Mouse (Mus musculus): ENCODE measurements at regions not wholly inside any gene's neighbourhood (a gene's known extent, or its start where the extent isn't known, plus 50 kb on each side); places are given as distances from the start of the nearest gene placed in this dataset.
A peak's percentile ranks its signal among the peaks of the same experiment; 100 is the strongest.

DNA sequence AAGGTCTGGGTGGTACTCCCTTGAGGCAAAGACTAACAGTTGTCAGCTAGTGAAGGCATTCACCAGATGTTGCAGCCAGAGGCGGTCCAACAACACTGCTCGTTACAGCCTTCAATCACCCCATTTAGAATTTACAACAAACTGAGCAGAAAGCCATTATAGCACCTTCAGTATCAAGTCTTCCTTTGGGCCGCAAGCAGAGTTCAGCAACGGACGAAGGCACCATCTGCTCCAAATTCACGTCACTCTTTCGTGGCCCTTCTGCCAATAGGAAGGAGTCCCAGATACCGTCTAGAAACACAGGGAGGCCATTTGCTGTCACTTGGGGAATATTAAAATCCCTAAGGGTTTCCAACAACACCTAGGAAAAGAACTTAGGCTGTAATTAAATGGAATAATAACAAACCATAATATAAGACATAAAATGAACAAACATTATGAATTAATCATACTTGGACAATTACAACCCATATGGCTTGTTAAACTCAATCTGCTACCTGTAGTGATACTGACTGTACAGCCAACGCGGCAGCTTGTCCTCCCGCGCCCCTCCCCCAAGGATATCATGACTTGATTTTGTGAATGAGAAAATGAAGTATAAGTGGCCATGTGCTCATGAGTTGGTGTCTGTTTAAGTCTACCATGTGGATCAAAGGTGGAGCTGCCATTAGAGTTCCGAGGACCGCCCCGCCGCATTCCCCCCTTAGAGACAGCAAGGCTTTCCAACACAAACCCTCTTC is 233.6 kb downstream of the Sp3 start:
- Histone ChIP-seq H3K4me1 (peaks cover 13% of the 10 kb centered on the region), H3K4me2 (no peak overlapping the region), H3K9ac (no peak overlapping the region), H3K27me3 (no peaks in the 10 kb centered on the region), H3K27ac (no peak overlapping the region), H3K36me3 (no peaks in the 10 kb centered on the region), H3K9me3 (no peaks in the 10 kb centered on the region), H3K4me3 (no peak overlapping the region)
- ATAC-seq (ENCODE audit: insufficient number of reproducible peaks, insufficient read depth, low FRiP score, low TSS enrichment, low read depth), result no peak
- 67% methylated on average over 16 of the region's 16 CpGs for WGBS

DNA sequence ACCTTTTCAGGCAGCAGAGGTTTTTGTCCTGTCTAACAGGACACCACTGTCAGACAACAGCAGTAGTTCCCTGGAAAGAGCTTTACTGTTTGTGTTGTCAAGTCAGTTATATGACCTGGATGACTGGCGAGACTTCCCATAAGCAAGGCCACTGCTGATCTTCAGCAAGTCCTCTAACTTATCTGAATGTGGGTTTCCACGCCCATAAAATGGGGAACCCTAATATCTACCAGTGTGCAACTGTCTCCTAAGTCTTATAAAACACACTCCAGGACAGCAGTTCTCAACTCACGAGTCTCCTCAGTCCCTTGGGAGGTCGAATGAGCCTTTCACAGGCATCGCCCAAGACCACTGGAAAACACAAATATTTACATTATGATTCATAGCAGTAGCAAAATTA is 232.9 kb downstream of the Sp3 start:
- no peak overlapping the region for H3K4me3 ChIP-seq
- no peak overlapping the region for H3K27ac ChIP-seq
- H3K27me3 ChIP-seq, result no peaks in the 10 kb centered on the region
- no peaks in the 10 kb centered on the region for H3K36me3 ChIP-seq
- ATAC-seq (ENCODE audit: insufficient number of reproducible peaks, insufficient read depth, low FRiP score, low TSS enrichment, low read depth), result no peak
- H3K4me1 ChIP-seq, result peaks cover 12% of the 10 kb centered on the region
- no peak overlapping the region for H3K4me2 ChIP-seq
- no peak overlapping the region for H3K9ac ChIP-seq
- no peaks in the 10 kb centered on the region for H3K9me3 ChIP-seq
- 86% methylated on average over 5 of the region's 5 CpGs for WGBS

DNA sequence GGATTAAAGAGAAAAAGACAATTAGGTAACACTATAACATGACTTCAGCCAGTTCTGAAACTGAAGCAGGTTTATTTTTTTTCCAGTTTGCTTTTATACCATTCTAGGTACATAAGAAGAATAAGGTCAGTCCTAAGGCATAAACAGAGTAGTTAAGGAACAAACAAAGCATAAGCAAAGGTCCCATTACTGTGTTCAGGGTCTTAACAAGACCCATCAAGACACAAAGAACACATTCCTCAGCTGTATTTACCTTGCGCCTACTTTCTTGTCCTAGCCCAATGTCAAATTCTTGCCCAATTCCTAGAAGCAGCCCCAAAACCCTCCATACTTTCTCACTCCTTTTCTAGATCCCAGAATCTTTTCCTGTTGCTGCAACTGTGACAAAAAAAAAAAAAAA is 230.8 kb downstream of the Sp3 start:
- Histone ChIP-seq H3K9me3 (no peaks in the 10 kb centered on the region), H3K4me1 (peaks cover 7% of the 10 kb centered on the region), H3K36me3 (no peaks in the 10 kb centered on the region), H3K27ac (no peak overlapping the region), H3K27me3 (no peaks in the 10 kb centered on the region), H3K9ac (no peak overlapping the region), H3K4me3 (no peak overlapping the region), H3K4me2 (no peak overlapping the region)
- no peak for ATAC-seq (ENCODE audit: insufficient number of reproducible peaks, insufficient read depth, low FRiP score, low TSS enrichment, low read depth)
- WGBS, result 93% methylated on average over 1 of the region's 1 CpGs

DNA sequence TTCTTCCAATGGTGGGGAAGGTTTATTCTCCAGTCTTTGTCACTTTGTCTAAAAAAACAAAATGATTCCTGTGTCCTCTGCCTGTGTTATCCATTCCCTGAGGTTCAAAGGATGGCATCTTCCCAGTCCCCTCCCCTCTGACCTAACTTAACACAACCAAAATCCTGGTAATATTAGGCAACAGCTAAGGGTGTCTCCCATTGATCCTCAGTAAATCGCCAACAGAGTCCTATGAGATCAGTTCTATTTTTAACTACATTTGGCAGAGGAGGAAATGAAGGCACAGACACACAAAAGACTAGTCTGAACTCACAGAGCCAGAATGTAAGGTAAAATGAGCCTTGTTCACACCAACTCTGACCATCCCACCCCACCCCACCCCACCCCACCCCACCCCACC is 228.8 kb downstream of the Sp3 start:
- no peaks in the 10 kb centered on the region for H3K36me3 ChIP-seq
- WGBS, result 33% methylated on average over 1 of the region's 1 CpGs
- H3K4me2 ChIP-seq, result no peak overlapping the region
- ATAC-seq (ENCODE audit: insufficient number of reproducible peaks, insufficient read depth, low FRiP score, low TSS enrichment, low read depth), result no peak
- peaks cover 1% of the 10 kb centered on the region; the same call in 1 of the 2 replicates for H3K4me1 ChIP-seq
- H3K27ac ChIP-seq, result no peak overlapping the region
- H3K9me3 ChIP-seq, result no peaks in the 10 kb centered on the region
- no peak overlapping the region for H3K9ac ChIP-seq
- H3K27me3 ChIP-seq, result no peaks in the 10 kb centered on the region
- no peak overlapping the region for H3K4me3 ChIP-seq

DNA sequence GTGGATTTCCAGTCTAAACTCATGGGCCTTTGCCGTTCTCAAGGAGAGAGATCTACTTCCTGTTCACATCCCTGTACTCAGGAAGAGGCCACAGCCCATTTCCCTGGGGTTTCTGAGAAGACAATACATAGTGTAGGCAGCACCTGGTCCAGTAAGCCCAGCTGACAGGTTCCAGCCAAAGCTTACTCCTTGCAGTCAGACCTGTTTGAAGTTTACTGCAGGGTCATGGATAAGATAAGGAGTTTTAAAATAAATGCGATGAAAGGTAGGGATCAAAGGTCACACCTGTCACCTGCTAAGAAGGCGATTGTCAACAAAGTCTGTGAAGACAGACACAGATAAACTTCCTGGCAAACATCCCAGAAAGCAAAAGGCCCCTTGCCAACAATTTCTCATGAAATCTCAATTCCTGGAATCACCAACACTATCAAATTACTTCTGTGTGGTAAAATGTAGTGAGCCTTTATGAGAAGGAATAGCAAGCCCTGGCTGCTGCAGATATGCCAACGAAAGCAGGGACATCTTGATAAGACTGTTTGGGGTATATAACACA is 227.5 kb downstream of the Sp3 start:
- no peak overlapping the region for H3K4me2 ChIP-seq
- H3K27me3 ChIP-seq, result no peaks in the 10 kb centered on the region
- 52% methylated on average over 4 of the region's 4 CpGs for WGBS
- ATAC-seq (ENCODE audit: insufficient number of reproducible peaks, insufficient read depth, low FRiP score, low TSS enrichment, low read depth), result no peak
- no peaks in the 10 kb centered on the region for H3K36me3 ChIP-seq
- H3K4me3 ChIP-seq, result no peak overlapping the region
- H3K9ac ChIP-seq, result no peak overlapping the region
- no peaks in the 10 kb centered on the region for H3K4me1 ChIP-seq
- H3K9me3 ChIP-seq, result no peaks in the 10 kb centered on the region
- H3K27ac ChIP-seq, result peak overlapping the region; percentile 22; the same call in 1 of the 2 replicates

DNA sequence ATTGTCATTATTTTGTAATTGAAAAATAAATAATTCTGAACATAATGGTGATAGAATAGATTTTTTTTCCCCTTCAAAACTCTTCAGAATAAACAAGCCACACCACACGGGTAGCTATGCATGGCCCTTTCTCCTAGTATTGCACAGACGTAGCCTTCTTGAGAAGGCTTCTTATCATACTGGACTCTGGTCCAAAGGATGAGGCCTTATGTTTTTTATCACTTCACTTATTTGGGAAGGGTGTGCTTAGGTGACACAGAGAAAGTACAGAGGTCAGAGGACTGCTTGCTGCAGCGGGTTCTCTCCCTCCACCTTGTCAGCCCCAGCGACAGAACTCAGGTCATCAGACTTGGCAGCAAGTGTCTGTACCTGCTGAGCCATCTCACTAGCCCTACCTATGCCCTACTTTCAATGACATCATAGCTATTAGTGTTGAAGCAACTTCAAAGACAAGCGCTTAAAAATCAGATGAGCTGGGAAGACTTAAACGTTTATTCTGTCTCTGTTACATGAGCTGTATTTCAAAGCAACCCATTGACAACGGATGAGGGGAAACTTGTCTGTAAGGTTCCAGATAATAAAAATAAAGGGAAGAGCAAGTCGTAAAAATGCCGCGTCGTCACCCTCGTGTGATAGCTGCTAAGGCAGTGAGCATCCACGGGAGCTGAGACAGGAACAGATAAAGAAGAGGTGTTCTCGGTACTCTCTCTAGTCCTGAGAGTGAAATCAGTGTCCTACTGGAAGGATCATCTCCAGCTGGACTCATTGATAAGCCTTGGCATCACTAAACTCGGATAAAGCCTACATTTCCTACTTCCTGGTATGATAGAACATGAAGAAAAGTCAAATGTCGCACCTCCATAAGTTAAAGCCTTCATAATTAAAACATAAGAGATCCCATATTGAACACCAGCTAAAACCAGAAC is 226.2 kb downstream of the Sp3 start:
- WGBS, result 89% methylated on average over 16 of the region's 16 CpGs
- ATAC-seq (ENCODE audit: insufficient number of reproducible peaks, insufficient read depth, low FRiP score, low TSS enrichment, low read depth), result no peak
- Histone ChIP-seq H3K4me1 (no peaks in the 10 kb centered on the region), H3K9me3 (no peaks in the 10 kb centered on the region), H3K4me3 (no peak overlapping the region), H3K27me3 (no peaks in the 10 kb centered on the region), H3K36me3 (no peaks in the 10 kb centered on the region), H3K9ac (no peak overlapping the region), H3K27ac (no peak overlapping the region), H3K4me2 (no peak overlapping the region)

DNA sequence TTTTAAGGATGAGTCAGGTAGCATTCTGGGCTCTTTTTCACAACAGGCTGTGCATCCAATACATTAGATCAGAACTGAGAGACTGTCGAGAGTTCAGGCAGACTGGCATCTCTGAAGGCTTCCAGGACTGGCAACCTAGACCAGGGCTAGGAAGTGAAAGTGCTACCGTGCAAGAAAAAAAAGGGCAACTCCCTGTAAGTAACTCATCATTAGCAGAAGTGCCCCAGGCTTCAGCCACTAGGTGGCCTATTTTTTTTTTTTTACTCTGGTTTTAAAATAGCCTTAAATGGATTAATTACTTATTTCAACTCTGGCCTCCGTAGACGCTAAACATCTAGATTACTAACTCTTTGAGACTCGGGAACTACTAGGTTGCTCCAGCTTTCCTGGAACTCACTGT is 216.8 kb downstream of the Sp3 start:
- no peak overlapping the region for H3K4me3 ChIP-seq
- H3K4me1 ChIP-seq, result no peaks in the 10 kb centered on the region
- H3K9me3 ChIP-seq, result 0 out of 2 replicates have a peak, but pooled peaks cover 3% of the 10 kb centered on the region
- H3K9ac ChIP-seq, result no peak overlapping the region
- no peak for ATAC-seq (ENCODE audit: insufficient number of reproducible peaks, insufficient read depth, low FRiP score, low TSS enrichment, low read depth)
- H3K4me2 ChIP-seq, result no peak overlapping the region
- WGBS, result 83% methylated on average over 5 of the region's 5 CpGs
- no peak overlapping the region for H3K27ac ChIP-seq
- H3K36me3 ChIP-seq, result no peaks in the 10 kb centered on the region
- no peaks in the 10 kb centered on the region for H3K27me3 ChIP-seq

DNA sequence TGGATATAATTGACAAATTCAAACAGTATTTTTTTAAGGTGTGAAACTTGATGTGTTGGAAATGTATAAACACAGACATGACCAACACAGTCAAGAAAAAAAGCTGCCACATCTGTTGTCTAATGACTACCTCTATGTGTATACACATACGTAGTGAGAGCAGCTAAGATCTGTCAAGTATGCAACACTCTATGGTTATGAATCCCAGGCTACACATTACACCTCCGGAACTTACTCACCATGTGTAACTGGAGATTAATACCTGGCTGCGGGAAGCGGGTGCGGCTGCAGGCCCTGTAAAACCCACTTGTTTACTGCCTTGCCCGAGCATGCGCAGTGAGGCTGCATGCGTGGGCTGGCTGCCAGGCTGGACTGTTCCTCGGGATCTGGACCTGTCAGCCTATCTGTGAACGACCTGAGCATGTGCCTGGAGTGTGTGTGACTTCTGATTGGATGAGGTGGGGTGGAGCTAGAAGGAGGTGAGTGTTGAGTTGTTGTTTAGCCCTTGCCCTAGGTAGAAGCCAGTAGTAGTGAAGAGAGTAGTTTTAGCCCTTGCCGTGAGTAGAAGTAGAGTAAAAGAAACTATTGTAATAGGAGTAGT is 211.1 kb downstream of the Sp3 start:
- no peaks in the 10 kb centered on the region for H3K4me1 ChIP-seq
- no peak overlapping the region for H3K4me3 ChIP-seq
- H3K27me3 ChIP-seq, result no peaks in the 10 kb centered on the region
- no peak overlapping the region for H3K4me2 ChIP-seq
- H3K9me3 ChIP-seq, result no peaks in the 10 kb centered on the region
- WGBS, result 66% methylated on average over 11 of the region's 11 CpGs
- no peak for ATAC-seq (ENCODE audit: insufficient number of reproducible peaks, insufficient read depth, low FRiP score, low TSS enrichment, low read depth)
- no peaks in the 10 kb centered on the region for H3K36me3 ChIP-seq
- no peak overlapping the region for H3K27ac ChIP-seq
- no peak overlapping the region for H3K9ac ChIP-seq

DNA sequence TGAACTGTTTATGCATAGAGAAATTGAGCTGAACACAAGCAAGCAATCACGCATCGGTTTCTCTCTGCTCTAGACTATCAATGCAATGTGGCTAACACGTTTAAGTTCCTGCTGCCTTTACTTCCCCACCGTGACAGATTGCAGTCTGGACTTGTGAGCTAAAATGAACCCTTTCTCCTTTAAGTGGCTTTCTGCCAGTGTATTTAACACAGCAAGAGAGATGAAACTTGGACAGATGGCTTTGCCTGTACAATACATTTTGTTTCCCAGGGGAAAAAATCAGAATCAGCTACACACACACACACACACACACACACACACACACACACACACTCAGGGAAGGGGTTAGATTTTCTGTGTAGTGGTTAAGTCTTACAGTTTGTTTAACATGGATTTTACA is 206.8 kb downstream of the Sp3 start:
- Histone ChIP-seq H3K4me3 (no peak overlapping the region), H3K27me3 (no peaks in the 10 kb centered on the region), H3K9ac (no peak overlapping the region), H3K27ac (no peak overlapping the region), H3K36me3 (no peaks in the 10 kb centered on the region), H3K4me1 (no peaks in the 10 kb centered on the region), H3K4me2 (no peak overlapping the region), H3K9me3 (no peaks in the 10 kb centered on the region)
- no peak for ATAC-seq (ENCODE audit: insufficient number of reproducible peaks, insufficient read depth, low FRiP score, low TSS enrichment, low read depth)
- WGBS, result 78% methylated on average over 4 of the region's 4 CpGs

DNA sequence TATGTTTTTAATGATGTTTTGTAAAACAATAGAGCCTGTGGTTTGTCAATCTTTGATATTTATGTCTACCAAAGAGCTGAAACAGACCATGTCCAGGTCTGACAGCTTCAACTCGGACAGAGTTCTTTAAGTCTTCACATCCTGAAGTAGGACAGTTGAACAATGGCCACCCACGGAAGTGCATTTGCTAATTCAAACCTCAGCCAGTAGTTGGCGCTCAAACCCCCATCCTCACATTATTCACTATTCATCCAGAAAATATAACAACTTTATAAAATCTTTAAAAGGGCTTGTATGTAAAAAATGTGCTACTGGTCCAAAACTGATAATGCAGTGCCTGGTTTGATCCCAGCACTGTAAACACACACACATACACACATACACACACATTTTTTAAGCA is 202.9 kb downstream of the Sp3 start:
- Histone ChIP-seq H3K36me3 (no peaks in the 10 kb centered on the region), H3K4me2 (no peak overlapping the region), H3K27ac (no peak overlapping the region), H3K4me3 (no peak overlapping the region), H3K27me3 (no peaks in the 10 kb centered on the region), H3K9ac (no peak overlapping the region), H3K9me3 (no peaks in the 10 kb centered on the region), H3K4me1 (peaks cover 5% of the 10 kb centered on the region)
- 40% methylated on average over 3 of the region's 3 CpGs for WGBS
- no peak for ATAC-seq (ENCODE audit: insufficient number of reproducible peaks, insufficient read depth, low FRiP score, low TSS enrichment, low read depth)

- Histone ChIP-seq H3K4me1 (peaks cover 11% of the 10 kb centered on the region), H3K27ac (no peak overlapping the region), H3K9me3 (no peaks in the 10 kb centered on the region), H3K9ac (no peak overlapping the region), H3K4me3 (no peak overlapping the region), H3K36me3 (no peaks in the 10 kb centered on the region), H3K27me3 (no peaks in the 10 kb centered on the region), H3K4me2 (no peak overlapping the region)
- 77% methylated on average over 8 of the region's 8 CpGs for WGBS
- no peak for ATAC-seq (ENCODE audit: insufficient number of reproducible peaks, insufficient read depth, low FRiP score, low TSS enrichment, low read depth)
These were observed 202.3 kb downstream of the Sp3 start for GRCm38 (mm10) chr2:72777806-72778510.

Measured in embryonic facial prominence, embryonic 13.5 days (tissue).